Mouse (Mus musculus): ENCODE measurements around the gene Pank3.
"Not testable (repeated sequence)": the region's sequence is repeated elsewhere in the genome, so short reads cannot be mapped to it uniquely, and the experiment has no call there.

Gene Pank3

GRCm38 (mm10) chr11:35776452-35776851 lies 7.2 kb downstream of the Pank3 start:
- peak; percentile 20 for DNase-seq (ENCODE audit: low spot score)

DNA sequence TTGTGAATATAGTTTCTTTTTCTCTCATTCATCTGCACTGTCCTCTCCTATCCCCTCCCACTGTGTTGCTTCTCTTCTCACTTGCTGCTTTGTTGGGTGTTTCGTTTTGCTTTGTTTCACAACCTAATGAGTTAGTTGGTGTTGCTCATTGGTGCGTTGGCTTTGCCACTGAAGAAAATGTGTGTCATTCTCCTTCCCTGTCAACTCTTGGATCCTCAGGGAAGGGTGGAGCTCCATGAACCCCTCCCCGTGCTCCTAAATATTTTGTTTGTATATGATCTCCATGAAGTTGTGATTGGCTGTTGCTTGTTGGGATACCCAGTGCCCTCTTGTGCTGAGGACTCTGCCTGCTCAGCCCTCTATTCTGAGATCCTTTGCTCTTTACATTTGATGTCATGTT lies 11.1 kb downstream of the Pank3 start:
- no peak for DNase-seq (ENCODE audit: low spot score)

GRCm38 (mm10) chr11:35782444-35782843 lies 13.2 kb downstream of the Pank3 start:
- no peak for DNase-seq (ENCODE audit: low spot score)

GRCm38 (mm10) chr11:35783038-35783437 lies 13.8 kb downstream of the Pank3 start:
- no peak for DNase-seq (ENCODE audit: low spot score)

- DNase-seq (ENCODE audit: low spot score), result no peak
These were observed 14.7 kb downstream of the Pank3 start for GRCm38 (mm10) chr11:35784002-35784401.

DNA sequence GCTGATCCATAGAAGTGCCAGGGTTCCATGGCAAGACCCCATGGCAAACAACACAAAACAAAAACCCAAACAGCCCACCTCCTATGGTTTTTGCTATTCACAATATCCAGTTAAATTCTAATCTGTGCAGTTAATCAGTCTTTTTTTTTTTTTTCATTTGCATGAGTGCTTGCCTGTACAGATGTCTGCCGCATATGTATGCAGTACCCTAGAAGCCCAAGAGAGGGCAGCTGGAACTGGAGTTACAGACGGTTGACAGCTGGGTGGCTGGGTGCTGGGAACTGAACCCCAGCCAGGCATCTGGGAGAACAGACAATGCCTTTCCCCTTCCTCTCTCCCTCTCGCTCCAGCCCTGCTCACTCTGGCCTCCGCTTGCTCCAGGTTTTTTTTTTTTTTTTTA lies 15.3 kb downstream of the Pank3 start:
- DNase-seq (ENCODE audit: low spot score), result no peak

DNA sequence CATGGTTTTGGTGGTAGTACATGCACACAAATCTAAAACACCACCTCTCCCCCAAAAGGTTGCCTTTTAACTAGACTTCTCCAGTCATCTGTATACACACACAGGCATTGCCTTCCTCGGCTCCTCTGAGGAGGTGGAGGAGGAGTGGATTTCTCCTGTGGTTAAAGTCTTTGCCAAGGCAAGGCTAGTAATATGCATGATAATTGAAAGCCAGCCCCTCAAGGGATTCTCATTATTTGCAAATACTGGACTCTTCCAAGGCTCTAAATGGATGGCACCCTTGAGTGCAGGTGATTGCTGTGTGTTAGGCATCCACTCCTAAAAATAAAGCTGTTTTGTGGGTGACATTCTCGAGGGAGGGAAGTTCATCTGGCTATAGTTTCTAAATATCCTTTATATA lies 19.2 kb downstream of the Pank3 start:
- no peak for DNase-seq (ENCODE audit: low spot score)

- not testable (repeated sequence) for DNase-seq (ENCODE audit: low spot score)
These were observed 23.5 kb downstream of the Pank3 start for GRCm38 (mm10) chr11:35792800-35793199.

- no peak for DNase-seq (ENCODE audit: low spot score)
These were observed 28.6 kb downstream of the Pank3 start for GRCm38 (mm10) chr11:35797751-35798494.

DNA sequence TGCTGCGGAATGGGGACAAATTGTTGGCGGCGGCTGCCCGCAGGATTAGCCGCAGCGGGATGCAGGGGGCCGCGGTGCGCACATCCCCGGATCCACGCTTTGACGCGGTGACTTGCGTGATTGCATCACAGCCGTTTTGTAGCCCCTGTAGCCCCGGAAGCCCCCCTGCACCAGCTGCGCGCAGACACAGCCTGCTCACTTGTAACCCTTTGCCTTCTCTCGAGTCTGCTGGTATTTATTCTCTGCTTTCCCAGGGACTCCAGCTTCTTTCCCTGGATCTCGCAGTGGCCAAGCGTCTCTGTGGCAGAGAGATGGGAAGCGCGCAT lies 29.2 kb downstream of the Pank3 start:
- no peak for DNase-seq (ENCODE audit: low spot score)

GRCm38 (mm10) chr11:35798874-35799273 lies 29.6 kb downstream of the Pank3 start, which contains the start of gene Fbll1:
Fbll1 (minus strand) TSS chr11:35798884.
- DNase-seq (ENCODE audit: low spot score), result no peak

GRCm38 (mm10) chr11:35801332-35801731 lies 32.0 kb downstream of the Pank3 start:
- DNase-seq (ENCODE audit: low spot score), result no peak

DNA sequence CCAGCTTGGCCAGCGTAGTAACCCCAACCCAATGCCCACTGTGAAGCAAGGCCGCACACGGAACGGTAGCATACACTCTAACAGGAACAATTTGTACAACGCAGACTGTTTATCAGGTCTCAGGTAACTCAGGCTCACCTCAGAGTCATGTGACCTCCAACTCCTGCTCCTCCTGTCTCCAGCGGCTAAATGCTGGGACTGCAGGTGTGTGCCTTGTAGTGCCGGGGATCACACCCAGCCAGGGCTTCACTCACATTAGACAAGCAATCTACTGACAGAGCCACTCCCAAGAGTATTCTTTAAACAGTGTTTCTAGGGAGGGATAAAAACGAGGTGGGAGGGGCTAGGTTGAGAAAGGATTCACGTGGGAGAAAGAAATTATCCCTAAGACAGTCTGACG lies 42.2 kb downstream of the Pank3 start:
- DNase-seq (ENCODE audit: low spot score), result no peak

GRCm38 (mm10) chr11:35816316-35816715 lies 47.0 kb downstream of the Pank3 start:
- no peak for DNase-seq (ENCODE audit: low spot score)

- no peak for DNase-seq (ENCODE audit: low spot score)
These were observed 58.4 kb downstream of the Pank3 start for GRCm38 (mm10) chr11:35827714-35828113.

DNA sequence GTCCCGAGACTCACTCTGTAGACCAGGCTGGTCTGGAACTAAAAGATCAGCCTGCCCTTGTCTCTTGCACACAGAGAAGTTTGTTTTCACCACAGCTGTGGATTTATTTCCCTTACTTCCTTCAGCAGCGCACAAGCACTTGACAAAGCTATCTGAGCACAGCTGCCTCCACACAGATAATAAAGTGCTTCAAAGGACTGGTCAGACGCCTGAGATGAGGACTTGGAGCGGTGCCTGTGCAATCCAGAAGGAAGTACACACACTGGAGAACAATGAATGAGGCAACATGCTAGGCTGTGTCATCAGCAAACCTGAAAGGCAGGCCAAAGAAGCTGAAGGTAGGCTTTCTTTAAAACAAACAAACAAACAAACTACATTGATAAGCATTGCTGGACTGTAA lies 62.9 kb downstream of the Pank3 start:
- no peak for DNase-seq (ENCODE audit: low spot score)

- DNase-seq (ENCODE audit: low spot score), result no peak
These were observed 64.0 kb downstream of the Pank3 start for GRCm38 (mm10) chr11:35833270-35833669.

DNA sequence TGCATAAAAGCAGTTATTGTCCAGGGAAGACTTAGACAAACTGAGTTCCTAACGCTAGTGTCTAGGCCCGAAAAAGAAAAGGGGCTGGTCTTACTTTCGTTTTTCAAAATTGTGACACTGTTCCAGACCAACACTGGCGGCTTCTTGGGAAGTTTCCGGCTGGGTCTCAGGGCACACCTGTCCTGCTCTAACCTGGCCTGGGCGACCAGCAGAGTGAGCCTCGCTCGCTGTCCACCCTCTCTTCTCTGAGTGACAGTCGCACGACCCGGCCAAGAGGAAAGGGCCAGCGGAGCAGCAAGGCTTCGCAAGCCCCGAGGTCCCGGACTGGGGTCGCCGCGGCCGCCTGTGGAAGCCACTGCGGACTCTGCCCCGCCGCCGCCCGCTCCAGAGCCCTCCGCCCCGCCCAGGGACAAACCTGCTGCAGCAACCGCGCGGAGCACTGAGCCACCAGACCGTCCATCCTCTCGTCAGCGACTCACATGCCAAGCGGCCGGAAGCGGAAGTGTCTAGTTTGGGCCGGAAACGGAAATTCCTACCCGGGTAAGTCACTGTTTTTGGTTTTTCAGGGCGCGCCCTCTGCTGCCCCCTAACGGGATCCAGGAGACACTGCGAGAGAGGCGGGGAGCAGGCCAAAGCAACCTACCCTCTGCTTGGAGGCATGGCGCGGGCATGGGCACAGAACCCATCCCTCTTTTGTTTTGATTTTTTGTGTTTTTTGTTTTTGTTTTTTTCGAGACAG lies 64.9 kb downstream of the Pank3 start, which contains the start of gene Rars:
TSS of gene Rars (minus strand) at position 485 of the 739 bp plus-strand sequence.
- DNase-seq (ENCODE audit: low spot score), result peak; percentile 96

- DNase-seq (ENCODE audit: low spot score), result no peak
These were observed 68.2 kb downstream of the Pank3 start for GRCm38 (mm10) chr11:35837156-35838126.

DNA sequence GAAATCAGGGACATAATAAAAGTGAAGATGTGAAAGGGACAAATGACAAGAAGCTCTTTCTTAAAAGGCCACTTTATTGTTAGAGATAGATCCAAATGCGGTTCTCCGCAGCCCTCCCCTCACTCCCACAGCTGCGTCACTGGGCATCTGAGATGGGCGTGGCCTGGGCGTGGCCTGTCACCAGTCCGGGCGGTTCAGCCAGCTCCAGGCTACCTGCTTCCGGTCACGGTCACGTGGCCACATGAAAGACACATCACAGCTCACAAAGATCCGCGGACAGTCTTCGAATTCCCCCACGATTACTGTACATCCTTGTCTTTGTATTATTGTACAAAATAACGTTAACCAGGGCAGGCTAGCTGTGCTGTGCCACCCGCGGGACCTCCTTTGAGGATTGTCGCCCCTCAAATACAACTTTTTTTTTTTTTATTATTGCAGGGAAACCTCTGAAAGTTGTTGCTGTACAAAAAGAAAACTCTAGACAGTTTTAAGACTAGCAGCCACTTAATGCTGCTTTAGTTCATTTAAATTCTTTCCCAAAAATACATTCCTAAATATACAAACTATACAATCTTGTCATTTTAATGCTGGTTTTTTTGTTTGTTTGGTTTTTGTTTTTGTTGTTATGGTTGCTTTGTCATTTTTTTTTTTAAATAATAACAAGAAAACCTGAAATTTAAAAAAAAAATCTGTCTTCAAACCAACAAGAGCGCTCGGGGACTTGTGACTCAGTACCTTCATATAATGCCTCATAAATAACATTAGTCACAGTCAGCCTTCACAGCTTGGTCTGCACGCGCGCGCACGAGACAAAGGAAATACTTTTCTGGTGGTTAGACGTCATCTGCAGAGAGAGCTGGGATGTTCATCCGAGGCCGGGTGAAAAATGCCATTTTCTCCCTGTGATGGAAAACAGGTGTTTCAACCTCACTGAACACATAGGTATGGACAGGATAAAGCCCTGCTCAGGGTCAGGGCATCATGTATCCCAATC lies 69.4 kb downstream of the Pank3 start:
- peak; percentile 90 for DNase-seq (ENCODE audit: low spot score)

GRCm38 (mm10) chr11:35840282-35840681 lies 71.0 kb downstream of the Pank3 start:
- no peak for DNase-seq (ENCODE audit: low spot score)
